Mouse (Mus musculus) natural killer cell, adult 2 months (primary cell): ENCODE results near the gene Adamts8.

Experiments
- DNase-seq, 2 experiments: peaks; one replicate each; pipeline ENCODE4 v3.0.0; 2022; ENCODE audit warnings: low spot score in 2 of 2

Adamts8 gene

DNA sequence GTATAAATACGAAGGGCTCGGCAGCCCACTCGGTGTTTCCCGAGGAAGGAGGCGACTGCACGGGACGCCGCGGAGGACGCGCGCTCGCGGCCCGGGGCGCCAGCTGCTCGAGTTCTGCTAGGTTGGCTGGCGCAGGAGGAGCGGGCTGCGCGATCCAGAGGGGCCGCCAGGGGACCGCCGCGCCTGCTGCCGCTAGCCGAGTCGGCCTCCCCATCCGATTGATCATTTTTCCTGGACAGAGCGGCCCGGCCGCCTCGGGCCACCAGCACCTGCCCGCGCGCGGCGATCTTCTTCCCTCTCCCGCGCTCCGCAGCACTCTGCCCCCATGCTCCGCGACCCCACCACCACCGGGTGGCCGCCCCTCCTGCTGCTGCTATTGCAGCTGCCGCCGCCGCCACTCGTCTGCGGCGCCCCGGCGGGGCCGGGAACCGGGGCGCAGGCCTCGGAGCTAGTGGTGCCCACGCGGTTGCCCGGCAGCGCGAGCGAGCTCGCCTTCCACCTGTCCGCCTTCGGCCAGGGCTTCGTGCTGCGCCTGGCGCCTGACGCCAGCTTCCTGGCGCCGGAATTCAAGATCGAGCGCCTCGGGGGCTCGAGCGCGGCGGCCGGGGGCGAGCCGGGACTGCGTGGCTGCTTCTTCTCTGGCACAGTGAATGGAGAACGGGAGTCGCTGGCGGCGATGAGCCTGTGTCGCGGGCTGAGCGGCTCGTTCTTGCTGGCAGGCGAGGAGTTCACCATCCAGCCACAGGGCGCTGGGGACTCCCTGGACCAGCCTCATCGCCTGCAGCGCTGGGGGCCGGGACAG is at the start of gene Adamts8:
Adamts8 (plus strand) TSS at position 51 of the 802 bp plus-strand sequence.
- DNase-seq, result no peak

DNA sequence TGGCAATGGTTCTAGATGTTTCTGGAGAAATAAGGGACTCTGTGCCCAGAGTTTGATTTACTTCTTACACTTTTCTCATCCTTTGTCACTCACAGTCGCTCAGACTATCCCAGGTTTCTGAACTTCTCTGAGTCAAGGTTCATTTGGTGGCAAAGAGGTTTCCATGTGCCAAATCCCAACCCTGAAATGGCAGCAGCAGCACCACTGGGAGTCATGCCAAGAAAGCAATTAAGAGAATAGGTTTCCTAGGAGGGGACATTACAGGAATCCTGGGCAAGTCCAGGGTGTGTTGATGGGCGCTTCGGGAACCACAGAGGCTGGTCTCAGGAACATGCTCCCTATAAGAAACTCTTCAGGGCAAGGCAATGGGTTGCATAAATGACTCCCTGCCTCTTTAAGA is 46.7 kb upstream of the Adamts8 start:
- no peak for DNase-seq

DNA sequence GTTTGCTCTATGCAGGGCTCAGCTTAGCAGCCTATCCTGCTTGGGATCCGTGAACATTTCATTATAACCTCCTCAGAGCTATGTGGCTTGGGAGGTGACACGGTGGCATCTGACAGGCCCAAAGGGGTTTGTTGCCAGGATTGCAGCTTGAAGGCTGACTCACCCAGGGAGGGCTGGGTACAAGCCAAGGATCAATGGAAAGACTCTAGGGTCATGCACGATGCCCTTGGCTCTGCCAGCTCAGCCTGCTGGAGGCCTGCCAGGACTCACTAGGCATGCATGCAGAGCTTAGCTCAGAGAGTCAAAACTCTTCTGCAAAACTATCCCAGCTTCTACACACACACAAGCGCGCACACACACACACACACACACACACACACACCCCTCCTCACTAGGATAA is 45.6 kb upstream of the Adamts8 start:
- DNase-seq, result no peak

DNA sequence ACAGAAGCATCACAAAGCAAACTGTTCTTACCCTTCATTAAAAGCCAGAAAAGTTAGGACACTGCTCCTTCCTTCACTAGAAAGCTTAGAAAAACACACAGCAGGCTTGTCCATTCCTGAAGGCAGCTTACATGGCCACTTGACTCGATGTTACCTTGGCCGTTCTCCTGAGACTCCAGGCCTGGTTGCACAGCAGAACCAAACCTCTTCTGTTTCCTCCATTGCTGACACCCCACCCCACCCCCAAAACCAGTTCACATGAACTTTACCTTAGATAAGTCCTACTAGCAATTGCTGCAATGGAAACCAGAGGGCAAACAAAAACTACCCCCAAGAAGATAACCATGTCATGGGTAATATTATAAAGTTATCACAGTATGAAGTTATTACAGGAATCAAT is 45.2 kb upstream of the Adamts8 start:
- DNase-seq, result no peak

DNA sequence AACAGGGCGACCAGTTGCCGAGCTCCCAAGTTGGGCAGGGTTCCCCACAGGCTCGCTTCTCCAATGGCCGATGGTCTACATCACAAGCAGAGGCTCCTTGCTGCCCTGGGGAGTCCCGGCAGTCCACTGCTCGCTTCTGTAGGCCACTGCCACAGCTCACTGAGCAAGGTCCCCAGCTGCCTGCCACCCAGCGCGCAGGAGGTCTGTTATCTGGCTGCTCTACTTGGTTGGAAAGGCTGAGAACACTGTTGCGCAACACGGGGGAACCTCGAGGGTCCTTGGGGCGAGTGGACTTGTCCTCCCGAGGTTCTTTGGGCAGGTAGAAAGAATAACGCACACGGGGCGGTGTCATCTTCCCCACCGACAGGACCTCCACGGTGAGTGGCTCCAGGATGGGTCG is 40.2 kb upstream of the Adamts8 start:
- DNase-seq, result no peak

DNA sequence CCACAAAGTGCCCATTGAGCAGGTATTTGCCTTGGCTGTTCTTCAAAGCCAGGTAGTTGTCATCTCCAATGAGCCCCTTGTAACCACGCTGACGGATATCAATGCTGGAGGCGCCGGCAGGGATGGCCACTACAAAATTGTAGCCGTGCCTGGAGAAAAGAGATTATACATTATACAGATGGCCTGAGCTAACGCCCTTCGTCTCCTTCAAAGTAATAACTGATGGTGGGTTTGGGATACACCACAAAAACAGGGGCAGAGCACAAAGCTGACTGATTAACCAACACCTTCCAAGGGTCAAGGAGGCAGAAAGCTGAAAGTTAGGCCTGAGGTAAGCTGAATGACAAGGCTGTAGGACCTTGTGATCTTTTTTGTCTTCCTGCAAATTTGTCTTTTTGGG is 39.7 kb upstream of the Adamts8 start:
- DNase-seq, result no peak

DNA sequence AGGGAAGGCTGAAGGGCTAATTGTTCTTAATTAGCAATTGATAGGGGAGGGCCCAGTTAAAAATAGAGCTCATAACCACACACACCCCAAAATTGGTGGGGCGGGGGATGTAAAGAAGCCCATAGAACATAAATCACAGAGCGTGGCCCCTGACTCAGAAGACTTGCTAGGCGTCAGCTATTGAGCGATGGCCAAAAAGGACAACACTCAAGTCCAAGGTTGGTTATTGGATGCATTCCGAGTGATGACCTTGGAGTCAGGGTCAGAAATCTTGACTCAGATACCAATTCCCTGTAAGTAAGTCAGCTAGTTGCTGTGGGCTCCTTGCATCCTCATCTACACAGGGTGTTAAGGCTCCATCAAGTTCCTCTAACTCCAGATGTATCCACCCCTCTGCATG is 39.1 kb upstream of the Adamts8 start:
- DNase-seq, result no peak

DNA sequence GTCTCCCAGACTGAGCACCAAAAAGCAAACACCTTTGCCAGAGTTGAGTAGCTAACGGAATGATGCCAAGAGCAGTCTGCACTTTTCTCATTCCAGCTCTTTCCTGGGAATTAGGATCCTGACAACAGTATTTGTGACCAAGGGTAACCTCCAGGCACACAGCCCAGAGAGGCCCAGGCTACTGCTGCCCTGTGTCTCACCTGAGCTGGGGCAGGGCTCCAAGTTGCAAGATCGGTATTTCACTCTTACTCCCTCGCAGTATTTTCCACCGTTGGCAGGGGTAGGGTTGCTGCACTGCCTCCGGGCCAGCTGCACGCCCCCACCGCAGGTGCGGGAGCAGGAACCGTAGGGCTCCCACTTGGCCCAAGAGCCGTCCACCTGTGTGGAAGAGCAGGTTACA is 36.5 kb upstream of the Adamts8 start:
- DNase-seq, result no peak

DNA sequence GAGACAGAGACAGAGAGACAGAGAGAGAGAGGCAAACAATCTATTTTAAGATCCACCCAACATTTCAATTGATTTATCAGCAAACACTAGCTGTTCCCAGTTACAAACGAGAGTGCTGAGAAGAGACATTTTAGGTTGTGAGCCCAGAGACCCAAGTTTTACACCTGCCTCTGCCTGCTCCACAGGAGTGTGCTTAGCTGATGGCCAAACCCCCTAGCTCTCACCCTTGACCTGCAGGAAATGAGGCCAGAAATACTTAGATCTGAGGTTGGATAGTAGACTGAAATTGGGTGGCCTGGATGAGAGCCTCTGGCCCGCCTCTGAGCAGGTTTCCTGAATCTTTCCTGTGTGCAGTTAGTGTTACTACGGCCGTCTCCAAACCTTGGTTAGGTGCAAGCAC is 35.9 kb upstream of the Adamts8 start:
- no peak for DNase-seq

DNA sequence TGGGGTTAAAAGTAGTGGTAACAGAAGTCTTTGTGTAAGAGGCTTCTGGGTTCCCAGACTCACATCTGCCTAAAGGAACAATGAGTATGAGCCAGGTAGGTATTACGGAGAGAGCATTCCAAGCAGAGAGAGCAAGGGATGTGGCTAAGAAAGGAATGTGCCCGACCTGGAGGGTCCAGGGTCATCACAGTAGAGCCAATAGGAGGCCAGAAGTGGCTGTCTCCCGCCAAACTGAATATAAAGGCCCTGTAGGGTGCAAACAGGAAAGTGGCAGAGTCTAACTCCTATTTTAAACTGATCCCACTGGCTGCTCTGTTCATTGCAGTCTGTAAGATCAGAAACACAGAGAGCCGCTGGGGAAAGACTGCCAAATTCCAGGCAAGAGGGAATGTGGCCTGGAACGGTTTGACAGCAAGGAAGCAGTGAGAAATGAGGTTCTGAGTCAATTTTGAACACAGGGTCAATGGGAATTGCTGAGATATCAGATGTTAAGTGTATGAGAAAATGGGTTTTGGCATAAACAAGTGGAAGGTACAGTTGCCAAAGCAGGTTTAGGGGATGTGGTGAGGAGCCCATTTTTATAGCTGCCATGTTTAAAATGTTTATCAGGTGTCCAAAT is 34.6 kb upstream of the Adamts8 start:
- DNase-seq, result no peak

DNA sequence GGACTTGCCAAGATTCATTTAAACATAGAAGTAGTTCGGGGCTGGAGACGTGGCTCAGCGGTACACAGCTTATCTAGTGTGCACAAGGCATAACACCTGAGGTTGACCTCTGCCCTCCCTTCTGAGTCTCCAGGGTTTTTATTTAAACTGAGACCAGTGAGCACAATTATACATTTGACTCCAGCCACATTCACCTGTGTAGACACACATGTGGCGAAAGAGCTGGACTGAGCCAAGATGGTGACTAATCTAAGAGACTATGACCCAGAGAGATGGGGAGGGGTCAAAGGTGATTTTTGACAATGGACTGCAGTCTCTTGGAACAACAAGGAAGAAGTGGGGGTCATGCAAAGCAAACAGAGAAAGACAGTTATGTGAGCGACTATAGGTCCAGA is 34.1 kb upstream of the Adamts8 start:
- no peak for DNase-seq

DNA sequence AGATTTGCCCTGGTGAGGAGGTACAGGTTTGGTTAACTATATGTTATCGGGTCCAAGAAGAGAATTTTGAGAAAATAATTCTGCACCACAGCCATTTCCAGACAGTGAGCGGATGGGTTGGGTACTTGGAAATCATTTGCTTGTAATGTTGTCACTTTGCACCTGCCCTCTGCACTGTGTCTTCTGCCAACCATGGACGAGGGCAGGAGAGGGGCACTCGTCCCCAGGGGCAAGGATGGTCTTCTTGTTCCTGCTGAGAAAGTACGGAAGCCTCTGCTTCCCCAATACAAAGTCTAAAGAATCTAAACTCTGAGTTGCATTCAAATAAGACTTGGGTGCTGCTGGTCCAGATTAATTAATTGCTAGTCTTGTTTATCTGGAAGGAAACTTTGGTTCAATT is 33.4 kb upstream of the Adamts8 start:
- DNase-seq, result no peak

DNA sequence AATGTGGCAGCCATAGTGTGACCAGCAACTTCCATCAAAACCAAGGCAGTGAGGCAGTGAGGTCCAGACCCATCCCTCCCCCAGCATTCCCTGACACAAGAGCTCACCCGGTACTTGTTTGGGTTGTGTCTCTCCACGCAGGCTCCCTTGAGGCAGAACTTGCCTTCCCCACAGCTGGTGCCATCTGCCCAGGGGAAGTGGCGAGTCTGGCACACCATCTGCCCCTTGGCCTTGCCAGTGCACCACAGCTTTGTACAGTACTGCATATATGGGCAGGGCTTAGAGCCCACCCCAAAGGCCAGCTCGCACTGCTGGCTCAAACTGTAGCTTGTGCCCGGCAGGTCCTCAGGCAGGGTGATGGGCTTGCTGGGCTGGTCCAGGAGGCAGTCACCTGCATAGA is 31.9 kb upstream of the Adamts8 start:
- DNase-seq, result no peak

DNA sequence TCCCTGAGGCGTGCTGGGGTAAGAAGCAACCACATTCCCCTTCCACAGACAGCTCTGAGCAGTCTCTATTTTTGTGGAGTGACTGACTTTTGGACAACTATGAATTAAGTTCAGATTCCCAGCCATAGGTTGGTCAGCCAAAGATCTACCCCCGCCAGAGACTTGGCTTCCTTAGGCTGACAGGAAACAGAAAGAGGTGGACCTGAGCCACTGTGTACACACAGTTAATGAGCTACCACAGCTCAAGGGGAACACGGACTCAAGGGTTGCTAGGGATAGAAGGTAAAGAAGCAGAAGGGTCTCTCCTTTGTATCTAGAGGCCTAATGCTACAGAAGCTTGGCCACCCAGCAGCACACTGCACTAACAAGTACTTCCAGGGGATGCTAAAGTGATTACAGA is 30.2 kb upstream of the Adamts8 start:
- DNase-seq, result no peak

DNA sequence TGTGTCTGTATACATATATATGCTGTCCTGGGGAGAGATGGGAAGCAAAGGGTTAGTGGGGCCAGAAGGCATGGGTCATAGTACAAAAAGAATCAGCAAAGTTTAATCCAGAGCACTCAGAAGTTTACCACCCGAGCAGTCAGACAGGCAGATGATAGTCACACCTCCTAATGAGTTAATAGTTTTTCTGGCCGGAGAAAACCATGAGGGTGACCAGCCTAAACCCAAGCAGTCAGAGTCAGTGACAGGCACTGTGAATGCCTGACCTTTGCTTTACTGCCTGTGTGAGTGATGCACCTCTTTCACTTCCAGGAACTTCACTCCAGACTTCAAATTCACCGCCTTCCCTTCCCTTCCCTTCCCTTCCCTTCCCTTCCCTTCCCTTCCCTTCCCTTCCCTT is 28.9 kb upstream of the Adamts8 start:
- DNase-seq, result no peak

DNA sequence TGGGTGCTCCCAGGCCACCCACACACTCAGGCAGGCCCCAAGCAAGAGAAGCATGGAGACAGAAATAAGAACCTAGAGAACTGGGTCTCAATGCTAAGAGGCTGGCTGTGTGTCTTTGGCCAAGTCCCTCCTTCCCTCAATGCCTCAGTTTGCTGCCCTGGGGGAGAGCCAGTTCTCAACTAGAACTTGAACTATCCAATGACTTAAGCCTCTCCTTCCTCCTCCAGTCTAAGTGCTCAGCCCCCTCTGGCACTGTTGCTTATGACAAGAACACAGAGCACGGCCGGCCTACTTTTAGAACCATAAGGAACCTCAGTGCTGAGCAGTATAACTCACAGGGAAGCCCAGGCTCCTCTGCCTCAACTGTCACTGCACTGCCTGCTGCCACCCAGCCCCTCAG is 28.1 kb upstream of the Adamts8 start:
- no peak for DNase-seq

DNA sequence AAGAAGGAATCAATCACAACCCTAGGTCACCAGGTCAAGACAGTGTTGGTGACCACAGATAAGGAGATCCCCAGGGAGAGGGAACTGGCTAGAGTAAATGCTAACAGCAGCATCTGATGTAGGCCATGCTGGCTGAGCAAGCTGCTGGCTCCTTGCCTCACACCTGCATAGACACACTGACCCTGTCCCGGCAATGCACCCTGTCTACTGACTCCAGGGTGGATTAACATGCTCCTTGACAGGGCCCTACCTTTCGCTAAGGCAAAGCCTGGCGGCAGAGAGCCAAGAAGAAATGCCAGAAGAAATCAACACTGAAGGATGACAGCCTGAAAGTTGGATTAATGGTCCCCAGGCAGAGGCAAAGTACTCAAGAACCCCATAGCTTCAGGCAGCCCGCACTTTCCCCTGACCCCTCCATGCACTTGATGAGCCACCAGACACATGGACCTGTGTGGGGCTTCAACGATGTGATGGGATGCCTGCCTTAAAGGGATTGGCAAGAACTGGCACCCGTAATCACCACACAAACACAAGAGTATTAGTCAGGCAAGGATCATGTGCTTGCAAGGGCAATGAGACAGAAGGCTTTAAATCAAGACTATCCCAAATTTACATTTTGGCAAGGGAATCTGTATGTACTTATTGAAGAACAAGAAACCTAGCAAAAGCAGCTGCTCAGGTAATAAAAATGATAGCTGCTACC is 25.9 kb upstream of the Adamts8 start:
- no peak for DNase-seq

DNA sequence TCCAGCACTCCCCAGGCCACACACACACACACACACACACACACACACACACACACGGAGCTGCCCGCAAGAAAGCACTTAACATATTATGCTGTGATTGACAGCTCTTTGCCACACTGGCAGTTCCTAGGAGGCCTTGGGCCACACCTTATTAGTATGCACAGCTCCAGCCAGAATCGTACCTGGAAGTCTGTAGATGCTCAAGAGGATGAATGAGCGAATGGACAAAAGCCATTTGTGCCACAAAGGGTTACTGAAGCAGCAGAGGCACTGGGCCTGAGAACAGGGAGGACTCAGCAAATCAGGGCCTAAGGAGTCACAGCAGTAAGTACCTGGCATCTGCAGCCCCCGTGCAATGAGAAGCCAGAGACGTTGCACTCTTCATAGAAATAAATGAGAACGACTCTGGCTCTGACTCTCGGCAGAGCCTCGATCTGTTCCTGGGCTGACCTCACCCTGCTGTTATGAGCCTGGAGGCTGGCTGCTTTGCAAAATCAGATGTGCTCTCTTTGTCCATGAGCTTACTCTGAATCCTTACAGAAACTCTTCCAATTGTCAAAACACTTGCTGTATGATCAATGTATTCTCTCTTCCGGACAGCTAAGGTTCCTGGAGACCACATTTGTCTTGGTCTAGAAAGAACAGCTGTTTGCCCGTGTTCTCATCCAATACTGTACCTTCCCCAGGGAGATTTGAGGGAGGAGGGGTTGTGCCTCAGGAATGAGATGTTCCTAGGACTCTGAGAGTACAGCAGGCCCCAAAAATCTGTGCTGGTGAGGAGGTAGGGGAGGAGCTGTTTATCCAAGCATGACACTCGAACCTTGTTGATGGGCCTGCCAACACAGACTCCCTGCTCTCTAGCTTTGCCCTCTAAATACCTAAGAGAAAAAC is 23.7 kb upstream of the Adamts8 start:
- DNase-seq, result no peak

DNA sequence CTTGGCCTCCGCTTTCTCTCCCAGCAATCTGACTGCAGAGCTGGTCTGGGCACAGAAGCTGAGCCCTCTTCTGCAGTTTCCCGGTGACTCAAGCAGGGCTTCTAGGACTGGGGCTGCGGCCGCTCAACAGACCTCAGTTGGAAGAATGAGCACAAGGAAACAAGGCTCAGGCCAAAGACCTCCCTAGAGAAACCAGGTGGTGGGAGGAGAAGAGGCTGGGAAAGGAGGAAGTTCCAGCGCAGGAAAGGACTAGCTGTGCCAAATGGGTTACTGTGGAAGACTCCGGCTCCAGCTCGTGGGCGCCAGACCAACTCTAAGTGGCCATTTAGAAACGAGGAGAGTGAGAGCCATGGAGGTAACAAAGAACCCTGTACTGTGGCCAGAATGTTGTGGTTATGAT is 22.7 kb upstream of the Adamts8 start:
- DNase-seq, result no peak

DNA sequence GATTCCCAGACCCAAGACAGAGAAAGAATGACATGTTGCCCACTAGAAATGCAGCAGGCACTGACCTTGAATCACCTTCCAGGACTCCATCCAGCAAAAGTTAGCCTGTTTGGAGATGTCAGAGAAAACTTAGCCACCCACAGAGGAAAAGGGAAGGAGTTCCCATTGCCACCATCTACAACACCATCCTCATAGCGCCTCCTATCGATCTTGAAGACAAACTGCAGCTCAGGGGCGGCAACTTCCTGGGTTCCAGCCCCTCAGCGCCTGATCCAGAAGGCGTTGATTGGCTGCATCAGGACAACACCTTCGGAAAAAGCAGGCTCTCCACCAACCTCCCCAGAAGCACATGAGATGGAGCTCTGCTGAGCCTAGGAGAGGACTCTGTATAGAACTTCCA is 21.6 kb upstream of the Adamts8 start:
- DNase-seq, result no peak

DNA sequence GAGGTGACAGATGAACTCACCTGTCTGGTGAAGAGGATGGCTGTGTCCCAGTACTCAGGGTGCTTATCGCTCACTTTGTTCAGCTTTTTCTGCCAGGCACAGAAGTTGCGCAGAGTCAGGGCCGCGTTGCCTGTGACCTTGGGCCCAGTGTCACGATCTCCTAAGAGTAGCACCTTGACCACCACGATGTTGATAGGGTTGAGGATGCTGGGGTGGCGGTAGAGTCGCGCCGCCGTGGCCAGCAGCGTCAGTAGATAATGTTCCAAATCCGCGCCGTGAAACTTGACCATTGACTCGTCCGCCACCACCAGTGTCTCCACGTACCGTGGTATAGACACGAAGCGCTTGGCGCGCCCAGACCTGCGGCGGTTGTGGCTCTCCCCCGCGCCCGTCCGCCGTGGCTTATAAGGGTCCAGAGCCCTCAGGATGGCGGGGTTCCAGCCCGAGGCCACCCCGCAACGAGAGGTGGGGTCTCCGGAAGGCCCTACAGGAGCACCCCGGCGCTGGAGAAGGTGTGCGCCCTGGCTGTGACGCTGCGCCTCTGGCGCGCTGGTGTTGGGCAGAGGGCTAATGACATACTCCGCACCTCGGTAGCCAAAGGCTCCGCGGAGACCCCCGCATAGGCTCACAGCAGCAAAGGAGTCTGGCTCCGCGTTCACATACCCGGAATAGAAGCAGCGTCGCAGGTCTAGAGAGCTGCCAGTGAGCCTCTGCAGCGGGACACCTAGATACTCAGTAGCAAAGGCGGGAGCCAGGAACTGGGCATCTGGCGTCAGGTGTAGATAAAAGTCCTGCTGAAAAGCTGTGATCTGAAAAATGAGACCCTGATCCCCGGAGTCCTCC is 20.9 kb upstream of the Adamts8 start:
- DNase-seq, result no peak
